Mouse (Mus musculus): ENCODE data around the gene Igdcc4. TPM values are rescaled to one million over a fixed set of nuclear protein-coding genes. Genes with fewer than 3 reads are reported as not detected.

Igdcc4 gene
- total RNA-seq, 2 experiments from 2014 or later: 26.4 to 27.3 TPM

Other genes with a start within 250 kb of the Igdcc4 start
- not detected for gene Slc24a1, start 149.9 kb upstream of the Igdcc4 start, total RNA-seq (2021)
- gene Ints14, start 140.6 kb upstream of the Igdcc4 start, total RNA-seq (2021): 10 to 100 TPM; 15.3 to 17.8 TPM
- 10 to 100 TPM in 1 of 2 experiments, 1 to 10 TPM in 1; 8.2 to 11.9 TPM for gene Hacd3, start 79.8 kb upstream of the Igdcc4 start, total RNA-seq (2021)
- 100 to 1,000 TPM; 101 to 128 TPM for gene Dpp8, start 69.1 kb upstream of the Igdcc4 start, total RNA-seq (2021)
- under 1 TPM; 0.21 to 0.33 TPM for gene Igdcc3, start 39.7 kb downstream of the Igdcc4 start, total RNA-seq (2021)
- gene Parp16, start 93.9 kb downstream of the Igdcc4 start, total RNA-seq (2021): 1 to 10 TPM; 3.8 to 5.3 TPM
- gene Cilp, start 163.7 kb downstream of the Igdcc4 start, total RNA-seq (2021): 100 to 1,000 TPM in 1 of 2 experiments, 10 to 100 TPM in 1; 28.8 to 105 TPM
- gene Clpx, start 192.8 kb downstream of the Igdcc4 start, total RNA-seq (2021): 10 to 100 TPM; 44.9 to 60.0 TPM
- 10 to 100 TPM; 10.1 to 12.7 TPM for gene Pdcd7, start 244.6 kb downstream of the Igdcc4 start, total RNA-seq (2021)